Mouse (Mus musculus): ENCODE data around the gene Lcat. TPM values are rescaled to one million over a fixed set of nuclear protein-coding genes. Genes with fewer than 3 reads are reported as not detected.
"Not testable (repeated sequence)": the region's sequence is repeated elsewhere in the genome, so short reads cannot be mapped to it uniquely, and the experiment has no call there.

The Lcat gene
- 1 to 10 TPM in 1 of 2 experiments, under 1 TPM in 1; 0.51 to 1.8 TPM for total RNA-seq (2021)
- long read RNA-seq, experiment 1 = 0 reads
- long read RNA-seq, experiment 2 = 0 reads

DNA sequence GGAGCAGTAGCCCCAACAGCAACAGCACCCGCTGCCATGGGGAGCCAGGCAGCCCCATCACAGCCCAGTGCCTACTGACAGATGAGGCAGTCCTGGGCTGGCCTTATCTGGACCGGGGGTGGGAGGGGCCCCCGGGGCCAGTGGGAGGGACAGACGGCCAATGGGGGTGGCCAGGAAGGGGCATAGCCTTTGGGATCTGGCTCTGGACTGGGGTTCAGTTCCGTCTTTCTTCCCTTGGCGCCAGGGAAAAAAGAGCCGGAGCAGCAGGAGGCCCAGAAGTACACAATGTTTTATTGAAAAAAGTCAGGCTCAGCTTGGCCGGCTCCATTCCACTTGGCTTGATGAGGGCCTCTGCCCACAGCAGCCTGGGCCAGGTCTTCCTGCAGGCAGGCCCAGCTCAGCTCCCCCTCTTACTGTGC is at the start of gene Lcat:
Gene Lcat, minus strand, starts transcription at position 62 of the 419 bp plus-strand sequence.
- no peak for DNase-seq (ENCODE audit: low spot score in 2 of 2)

DNA sequence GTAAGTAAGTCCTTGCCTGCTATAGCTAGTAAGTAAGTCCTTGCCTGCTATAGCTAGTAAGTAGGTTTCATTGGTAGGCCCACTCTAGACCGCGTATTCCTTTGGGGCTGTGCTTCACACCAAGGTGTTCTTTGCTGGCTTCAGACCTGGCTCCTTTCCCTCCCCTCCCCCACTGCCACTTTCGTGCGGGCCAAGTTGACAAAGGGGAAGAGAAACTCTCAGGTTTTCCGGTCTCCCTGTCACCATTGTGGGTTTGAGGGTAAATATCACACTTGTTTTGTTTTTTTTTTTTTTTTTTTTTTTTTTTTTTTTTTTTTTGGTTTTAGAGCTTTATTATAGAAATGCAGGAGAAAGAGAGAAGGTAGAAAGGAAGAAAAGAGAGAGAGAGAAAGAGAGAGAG is 49.3 kb upstream of the Lcat start:
- no peak for DNase-seq (ENCODE audit: low spot score in 2 of 2)

DNA sequence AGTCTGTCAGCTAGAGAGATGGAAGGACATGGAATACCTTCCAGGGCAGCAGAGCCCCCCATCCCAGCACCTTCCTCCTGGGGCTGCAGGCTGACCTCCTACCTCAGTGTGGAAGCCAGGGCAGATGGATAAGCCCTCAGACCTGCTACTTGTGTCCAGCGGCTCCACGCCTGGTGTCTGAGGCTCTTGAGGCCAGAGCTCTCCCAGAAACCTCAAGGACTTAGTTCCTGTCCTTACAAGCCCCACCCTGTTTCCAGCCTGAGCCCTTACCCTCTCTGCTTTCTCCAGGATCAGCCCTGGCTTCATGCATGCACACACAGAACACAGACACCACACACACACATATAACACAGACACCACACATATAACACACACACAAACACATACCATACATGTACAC is 48.4 kb upstream of the Lcat start:
- no peak for DNase-seq (ENCODE audit: low spot score in 2 of 2)

DNA sequence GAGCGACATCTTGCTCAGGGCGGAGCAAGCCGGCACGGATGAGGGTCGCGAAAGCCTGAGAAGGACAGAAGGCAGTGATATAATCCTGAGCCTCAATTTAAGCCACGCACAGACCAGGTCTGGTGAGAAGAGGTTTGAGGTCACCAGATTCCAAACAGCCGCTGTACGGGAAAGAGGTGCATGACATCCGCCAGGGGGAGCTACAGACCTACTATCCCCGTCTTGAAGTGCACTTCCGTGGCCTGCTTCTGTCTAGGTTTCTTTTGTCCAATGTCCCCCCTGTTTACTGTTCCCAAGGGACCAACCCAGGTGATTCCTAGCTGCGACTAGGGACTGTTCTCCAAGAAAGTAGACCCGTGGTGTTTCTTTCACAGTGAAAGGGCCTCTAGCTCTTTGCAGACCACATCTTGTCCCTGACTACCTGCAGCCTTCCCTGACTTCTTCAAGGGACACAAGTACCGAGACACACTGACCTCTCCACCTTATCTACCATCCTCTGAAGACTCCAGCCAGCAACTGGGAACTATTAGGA is 47.7 kb upstream of the Lcat start, which contains the start of gene Dus2:
Gene Dus2, plus strand, starts transcription at position 482 of the 532 bp plus-strand sequence.
- DNase-seq (ENCODE audit: low spot score in 2 of 2) = peak; percentile 82 to 88

DNA sequence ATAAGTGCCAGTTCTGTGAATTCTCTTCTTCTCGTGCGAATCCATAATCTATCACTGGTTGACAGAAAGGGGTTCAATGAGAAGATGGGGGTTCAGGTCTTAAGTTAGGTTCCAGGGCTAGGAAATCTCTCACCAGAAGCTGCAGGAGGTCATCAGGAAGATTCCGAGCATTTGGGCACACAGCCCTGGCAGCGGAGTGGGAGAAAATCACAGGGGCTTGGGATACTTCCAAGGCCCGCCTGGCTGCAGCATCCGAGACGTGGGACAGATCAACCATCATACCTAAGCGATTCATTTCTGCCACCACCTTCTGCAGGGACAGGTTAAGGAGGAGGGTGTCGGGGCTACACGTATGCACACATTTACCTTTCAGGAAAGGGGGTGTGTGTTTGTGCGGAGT is 45.4 kb upstream of the Lcat start:
- no peak for DNase-seq (ENCODE audit: low spot score in 2 of 2)

DNA sequence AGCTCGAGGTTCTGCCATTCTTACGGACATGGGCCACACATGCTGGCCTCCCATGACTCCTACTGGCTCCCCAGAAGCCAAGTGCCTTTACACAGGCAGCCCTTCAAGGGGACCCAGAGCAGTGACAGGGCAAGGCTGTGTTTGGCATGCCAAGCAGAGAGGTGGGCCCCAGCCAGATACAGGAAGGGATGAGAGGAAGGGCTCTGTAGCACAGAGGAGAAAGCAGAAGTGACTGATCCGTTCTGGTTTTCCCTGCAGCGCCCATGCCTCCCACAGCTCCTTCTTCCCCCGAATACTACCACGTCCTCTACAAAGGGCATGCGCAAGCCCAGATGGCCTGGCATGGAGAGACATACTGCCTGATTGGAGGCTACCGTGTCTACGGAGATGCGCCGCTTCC is 40.2 kb upstream of the Lcat start:
- DNase-seq (ENCODE audit: low spot score in 2 of 2) = not testable (repeated sequence)

DNA sequence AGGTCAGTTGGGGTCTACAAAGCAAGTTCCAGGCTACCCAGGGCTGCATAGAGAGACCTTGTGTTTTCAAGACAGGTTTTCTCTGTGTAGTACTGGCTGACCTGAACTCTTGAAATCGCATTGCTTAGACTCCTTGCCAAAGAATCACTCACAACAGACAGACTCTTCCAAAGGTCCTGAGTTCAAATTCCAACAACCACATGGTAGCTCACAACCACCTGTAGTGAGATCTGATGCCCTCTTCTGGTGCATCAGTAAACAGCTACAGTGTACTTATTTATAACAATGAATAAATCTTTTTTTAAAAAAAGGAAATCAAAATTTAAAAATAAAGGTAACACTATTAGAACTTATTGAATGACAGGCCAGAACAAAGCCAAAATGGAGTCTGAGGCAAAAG is 38.0 kb upstream of the Lcat start:
- DNase-seq (ENCODE audit: low spot score in 2 of 2) = no peak

DNA sequence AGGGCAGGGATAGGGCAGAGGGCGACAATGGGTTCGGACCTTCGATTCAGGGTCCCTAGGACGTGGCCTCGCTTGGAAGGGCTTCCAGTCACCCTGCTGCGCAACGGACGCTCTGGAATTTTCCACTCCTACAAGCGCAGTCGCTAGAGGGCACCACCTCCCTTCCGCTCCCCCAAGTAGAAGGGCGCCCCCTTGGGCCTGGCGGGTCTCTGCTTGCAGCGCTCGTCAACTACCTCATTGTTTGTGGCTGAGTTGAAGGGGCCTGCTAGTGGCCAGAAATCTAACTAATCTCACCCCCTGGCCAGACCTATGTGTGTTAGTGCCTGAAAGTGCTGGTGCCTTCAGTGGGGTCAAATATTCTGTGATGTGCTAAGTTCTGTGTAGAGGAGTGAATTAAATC is 36.1 kb upstream of the Lcat start, which contains the start of gene Dpep3:
Gene Dpep3, minus strand, starts transcription at position 105 of the 400 bp plus-strand sequence.
- DNase-seq (ENCODE audit: low spot score in 2 of 2) = no peak

DNA sequence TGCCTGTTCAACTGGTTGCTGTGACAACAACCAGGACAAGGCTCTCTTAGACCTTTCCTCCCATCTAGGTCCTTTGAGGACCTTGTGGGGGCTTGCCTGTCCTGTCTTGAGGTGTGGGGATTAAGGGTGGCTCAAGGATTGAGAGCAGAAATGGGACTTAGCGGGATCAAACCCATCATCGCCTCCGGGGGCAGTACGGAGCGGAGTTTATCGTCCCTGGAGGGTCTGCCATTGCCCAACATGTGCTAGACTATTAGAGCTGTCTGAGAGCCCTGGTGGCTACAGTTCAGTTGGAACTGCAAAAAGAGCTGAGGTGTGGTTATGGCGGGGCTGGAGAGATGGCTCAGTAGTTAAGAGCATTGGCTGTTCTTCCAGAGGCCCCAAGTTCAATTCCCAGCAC is 32.2 kb upstream of the Lcat start:
- no peak for DNase-seq (ENCODE audit: low spot score in 2 of 2)

DNA sequence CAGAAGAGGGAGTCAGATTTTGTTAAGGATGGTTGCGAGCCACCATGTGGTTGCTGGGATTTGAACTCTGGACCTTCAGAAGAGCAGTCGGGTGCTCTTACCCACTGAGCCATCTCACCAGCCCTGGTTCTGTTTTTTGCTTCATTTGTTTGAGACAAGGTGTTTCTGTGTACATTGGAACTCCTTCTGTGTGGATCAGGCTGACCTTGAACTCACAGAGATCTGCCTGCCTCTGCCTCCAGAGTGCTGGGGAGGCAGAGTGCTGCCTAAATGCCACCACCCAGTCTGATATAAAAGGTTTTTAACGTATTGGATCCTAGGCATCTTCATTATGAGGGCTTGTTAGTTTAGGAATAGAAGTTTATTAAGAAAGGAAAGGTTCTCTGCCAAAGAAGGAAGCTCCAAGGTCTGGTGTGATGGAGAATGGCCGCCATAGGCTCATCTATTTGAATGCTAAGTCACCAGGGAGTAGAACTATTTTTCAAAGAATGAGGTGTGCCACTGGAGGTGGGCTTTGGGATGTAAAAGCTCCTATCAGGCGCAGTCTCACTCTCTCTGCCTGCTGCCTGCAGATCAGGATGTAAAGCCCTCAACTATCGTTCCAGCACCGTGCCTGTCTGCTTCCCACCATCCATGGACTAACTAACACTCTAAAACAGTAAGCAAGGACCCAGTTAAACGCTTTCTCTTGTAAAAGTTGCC is 28.0 kb upstream of the Lcat start:
- DNase-seq (ENCODE audit: low spot score in 2 of 2) = no peak

DNA sequence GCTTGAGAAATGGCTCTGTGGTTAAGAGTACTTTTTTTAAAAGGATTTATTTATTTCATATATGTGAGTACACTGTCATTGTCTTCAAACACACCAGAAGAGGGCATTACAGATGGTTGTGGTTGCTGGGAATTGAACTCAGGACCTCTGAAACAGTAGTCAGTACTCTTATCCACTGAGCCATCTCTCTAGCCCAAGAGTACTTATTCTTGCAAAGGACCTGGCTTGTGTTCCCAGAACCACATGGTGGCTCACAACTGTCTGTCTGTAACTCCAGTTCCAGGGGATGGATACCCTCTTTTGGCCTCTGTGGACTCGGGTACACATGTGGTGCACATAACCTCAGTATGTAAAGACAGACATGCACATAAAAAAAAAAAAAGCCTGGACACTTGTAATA is 26.2 kb upstream of the Lcat start:
- no peak for DNase-seq (ENCODE audit: low spot score in 2 of 2)

DNA sequence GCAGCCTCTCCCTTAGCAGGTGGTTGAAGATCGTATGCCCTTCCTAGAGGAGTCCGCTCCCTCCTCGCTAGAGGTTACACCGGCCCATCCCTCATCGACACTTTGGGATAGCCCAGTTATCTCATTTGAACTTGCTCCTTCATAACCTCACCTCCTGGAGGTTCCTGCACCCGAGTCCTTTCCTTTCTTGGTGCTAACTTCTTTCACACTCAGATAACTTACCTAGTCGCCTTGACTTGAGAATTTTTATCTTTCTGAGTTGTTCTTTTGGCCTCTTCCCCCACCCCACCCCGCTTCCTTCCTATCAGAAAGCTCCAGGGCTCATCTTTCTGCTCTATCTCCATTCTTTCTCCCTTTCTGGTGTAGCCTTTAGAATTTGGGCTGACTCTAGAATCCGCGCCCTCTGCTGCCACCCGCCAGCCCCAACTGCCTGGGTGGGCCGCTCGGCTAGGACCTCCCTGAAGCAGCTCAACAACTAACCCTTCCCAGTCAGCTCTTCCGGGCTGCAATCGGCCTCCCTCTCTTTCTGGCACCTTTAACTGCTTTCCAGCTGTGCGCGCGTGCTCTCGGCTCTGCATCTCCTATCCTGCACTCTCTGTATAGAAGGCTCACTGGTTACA is 23.6 kb upstream of the Lcat start:
- DNase-seq (ENCODE audit: low spot score in 2 of 2) = no peak

DNA sequence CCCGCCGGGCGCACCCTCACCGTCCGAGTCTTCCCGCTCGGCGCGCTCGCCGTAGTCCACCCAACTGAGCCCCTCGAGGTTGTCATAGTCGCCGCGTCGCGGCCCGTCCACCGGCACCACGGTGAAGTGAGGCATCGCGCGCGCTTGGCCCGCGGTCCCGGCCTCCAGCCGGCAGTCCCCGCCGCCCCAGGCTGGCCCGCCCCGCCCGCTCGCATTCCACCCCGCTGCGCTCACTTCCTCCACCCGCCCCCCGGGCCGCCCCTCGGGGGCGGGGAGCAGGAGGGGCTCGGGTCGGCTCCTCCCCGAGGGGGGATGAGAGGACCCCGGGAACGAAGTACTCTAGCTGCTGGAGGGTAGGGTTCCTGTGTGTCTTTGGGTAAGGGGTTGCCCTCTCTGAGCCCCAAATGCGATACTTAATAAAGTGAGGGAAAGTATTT is 22.7 kb upstream of the Lcat start, which contains the start of gene Slc12a4:
Gene Slc12a4, minus strand, starts transcription at position 193 of the 437 bp plus-strand sequence.
- DNase-seq (ENCODE audit: low spot score in 2 of 2) = peak; percentile 76 to 81

DNA sequence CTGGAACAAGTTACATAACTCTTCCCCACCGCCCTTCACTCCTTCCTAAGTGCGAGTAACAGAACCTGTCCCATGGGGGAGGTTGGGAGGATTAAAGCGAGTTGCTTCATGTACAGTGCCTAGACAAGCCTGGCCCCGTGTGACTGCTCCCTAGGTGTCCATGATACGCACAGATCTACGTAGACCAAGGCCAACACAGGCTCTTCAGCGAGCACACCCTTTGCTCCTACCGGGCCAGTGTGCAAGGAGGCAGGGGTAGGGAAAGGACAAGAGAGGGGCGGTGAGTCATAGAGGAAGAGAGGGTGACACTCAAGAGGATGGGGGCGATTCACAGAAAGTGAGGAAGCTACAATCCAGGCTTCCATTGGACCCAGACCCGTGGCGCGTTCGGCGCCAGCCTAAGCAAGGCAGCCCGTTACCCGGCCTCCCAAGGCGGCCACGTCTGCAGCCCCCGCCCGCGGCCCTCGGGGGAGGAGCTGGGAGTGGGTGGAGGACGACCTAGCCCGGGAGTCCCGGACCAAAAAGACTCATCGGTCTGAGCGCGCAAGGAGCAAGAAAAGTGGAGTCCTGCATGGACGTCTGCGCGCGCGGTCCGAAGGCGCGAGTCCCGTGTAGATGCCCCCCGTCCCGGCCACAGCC is 22.2 kb upstream of the Lcat start:
- peak in 1 of 2 experiments; percentile 68 for DNase-seq (ENCODE audit: low spot score in 2 of 2)

DNA sequence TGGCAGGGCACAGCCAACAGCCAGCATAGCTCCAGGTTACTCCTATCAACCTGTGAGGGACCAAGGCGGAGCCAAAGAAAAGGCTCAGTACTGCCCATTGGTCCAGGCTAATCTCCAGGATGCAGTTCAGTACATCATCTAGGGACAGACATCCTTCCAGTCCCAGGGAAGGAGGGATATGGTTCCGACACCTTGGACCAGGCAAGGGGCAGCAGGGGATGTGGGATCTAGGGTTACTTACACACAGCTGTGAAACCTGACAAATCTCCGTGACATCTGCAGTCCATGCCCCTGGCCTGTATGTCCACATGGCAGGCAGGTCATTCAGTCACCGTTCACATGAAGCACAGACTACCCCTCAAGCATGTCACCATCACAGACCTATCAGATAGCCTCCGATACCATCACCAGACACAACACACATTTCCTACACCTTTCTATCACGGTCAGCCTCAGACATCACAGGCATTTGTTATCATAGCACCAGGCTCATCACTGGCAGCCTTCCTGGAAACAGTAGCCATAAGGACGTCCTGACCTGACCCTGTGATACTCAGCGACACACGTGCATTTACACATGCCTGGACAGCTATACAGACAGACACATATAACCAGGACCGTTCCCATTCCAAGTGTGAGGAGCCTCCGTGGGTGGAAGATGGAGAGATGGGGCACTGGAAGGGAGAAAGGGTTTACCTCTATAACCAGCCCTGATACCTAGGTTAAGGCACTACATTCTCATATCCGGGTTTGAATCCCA is 21.5 kb upstream of the Lcat start:
- DNase-seq (ENCODE audit: low spot score in 2 of 2) = no peak

DNA sequence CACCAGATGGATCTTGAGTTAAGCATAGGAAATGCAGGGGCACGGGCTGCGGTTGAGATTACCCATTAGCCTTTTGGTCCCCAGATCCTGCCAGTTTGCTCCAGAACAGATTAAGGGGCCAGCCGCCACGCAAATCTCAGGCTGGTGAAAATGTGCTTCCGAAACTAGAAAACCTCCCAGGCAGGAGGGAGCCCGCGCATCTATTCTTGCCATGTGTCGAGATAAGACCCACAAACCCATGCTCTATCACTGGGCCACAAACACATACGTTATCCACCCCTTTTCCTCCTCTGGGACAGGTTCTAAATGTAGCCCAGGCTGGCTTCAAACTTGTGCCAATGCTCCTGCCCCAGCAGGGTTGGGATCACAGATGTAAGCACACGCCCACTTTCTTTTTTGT is 18.4 kb upstream of the Lcat start:
- no peak for DNase-seq (ENCODE audit: low spot score in 2 of 2)

DNA sequence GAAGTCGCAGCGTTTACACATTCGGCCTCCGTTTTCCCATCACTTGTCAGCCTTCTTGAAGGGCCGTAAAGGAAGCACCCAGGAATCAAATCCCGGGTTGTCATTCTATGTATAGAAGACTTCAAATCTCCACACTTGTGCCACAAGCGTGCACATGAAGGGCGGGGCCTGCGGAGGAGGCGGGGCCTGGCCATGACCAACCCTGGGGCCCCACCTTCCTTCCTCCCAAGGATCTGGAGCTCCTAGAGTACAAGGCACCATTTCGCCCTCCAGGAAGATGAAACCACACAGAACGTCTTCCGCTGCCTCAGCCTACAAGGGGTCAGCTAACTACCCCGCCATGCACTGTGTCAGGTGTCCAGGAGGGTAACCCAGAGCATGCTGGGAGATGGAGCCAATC is 17.9 kb upstream of the Lcat start:
- no peak for DNase-seq (ENCODE audit: low spot score in 2 of 2)

DNA sequence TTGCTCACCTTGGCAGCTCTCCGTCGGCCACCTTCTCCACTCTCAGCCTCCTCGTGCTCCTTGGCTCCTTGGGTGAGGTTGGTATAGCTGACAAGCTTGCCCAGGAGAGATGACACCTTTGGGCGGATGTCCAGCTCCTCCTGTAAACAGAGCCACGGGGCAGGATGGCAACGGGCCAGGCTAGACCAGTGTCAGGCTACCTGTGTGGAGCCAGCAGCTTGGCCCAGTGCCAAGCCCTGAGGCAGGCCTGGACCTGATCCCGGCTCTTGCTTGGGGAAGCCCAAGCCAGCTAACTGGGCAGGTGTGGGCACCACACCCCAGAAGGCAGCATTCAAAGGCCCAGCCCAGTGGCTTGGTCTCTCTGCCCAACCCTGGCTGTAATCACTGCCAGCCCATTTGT is 16.2 kb upstream of the Lcat start:
- DNase-seq (ENCODE audit: low spot score in 2 of 2) = peak in 1 of 2 experiments; percentile 40

DNA sequence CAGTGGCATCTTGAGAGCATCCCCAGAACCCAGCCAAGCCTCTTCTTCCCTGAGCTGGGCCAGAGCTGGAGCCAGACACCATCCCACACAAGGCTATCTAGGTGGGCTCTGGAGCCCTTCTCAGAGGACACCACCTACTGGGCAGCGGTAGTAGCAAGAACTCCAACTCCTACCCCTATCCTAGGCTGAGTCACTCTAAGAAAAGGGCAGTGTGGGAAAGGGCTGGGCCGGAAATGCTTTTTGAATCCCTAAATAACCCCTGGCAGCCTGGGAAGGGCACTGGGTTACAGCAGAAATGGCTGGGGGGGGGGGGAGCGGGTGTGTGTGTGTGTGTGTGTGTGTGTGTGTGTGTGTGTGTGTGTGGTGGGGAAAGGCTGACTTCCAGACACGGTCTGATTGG is 14.6 kb upstream of the Lcat start:
- DNase-seq (ENCODE audit: low spot score in 2 of 2) = peak; percentile 23 to 42

DNA sequence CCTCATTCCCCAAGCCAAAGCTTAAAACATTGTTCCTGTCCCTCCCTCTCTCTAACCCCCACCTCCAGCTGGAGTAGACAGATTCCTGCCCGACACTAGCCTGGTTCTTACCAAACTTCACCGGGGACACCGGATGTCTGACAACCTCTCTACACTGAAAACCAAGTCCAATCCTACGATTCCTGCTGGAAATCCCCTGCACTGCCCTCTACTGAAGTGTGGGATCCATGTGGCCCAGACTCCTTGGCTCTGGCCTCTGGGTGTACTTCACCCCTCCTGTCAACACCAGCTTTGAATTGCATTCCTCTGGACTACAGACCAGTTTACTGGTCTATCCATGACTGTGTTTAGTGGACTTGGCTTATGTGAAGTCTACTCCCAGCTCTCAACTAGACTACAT is 13.4 kb upstream of the Lcat start:
- no peak for DNase-seq (ENCODE audit: low spot score in 2 of 2)

DNA sequence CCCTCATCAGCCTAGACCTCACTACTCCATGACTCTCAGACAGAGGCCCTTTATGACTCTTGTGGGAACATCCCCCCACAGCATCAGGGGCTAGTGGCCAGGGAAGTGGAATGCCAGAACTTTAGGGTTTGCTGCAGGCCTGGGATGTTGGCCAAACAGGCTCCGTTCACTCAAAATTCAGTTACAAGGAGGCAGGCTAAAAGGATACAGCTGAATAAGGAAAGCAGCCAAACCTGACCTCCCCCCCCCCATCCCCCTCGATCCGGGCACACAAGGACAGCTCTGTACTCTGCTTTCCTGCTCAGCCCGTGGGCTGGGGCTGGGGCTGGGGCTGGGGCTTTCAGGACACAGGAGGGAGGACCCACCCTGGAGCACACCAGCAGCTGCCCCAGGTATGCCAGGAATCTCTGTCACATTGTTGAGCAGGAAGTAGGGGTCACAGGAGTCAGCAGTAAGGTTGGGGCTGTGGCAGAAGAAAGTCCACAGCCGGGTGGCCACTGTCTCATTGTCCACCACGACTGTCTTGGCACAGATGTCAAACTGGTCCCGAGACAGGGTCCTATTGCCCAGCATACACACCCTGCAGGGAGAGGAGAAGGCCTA is 8.0 kb upstream of the Lcat start:
- no peak for DNase-seq (ENCODE audit: low spot score in 2 of 2)

Data from adrenal gland, adult 18-20 months (tissue).